Mouse (Mus musculus) thymus, postnatal 25 days (tissue): ENCODE results near the gene Ano5.

Experiments
- DNase-seq: peaks from one replicate; pipeline ENCODE4 v3.0.0; 2022

Gene Ano5

GRCm38 (mm10) chr7:51631171-51631570 is 120.3 kb downstream of the Ano5 start:
- DNase-seq = no peak

GRCm38 (mm10) chr7:51632543-51633229 is 121.9 kb downstream of the Ano5 start:
- no peak for DNase-seq

GRCm38 (mm10) chr7:51633230-51633844 is 122.5 kb downstream of the Ano5 start:
- DNase-seq = no peak
